Mouse (Mus musculus) CH12.LX (cell line): Measurements from ENCODE around the gene Rptor. TPM values are rescaled to one million over a fixed set of nuclear protein-coding genes. Genes with fewer than 3 reads are reported as not detected.

ENCODE experiments used
- DNase-seq: peaks from one replicate; pipeline ENCODE4 v3.0.0-alpha.2; 2013; ENCODE audit errors: extremely low read depth
- H3K27ac ChIP-seq: 2 replicates; pipeline ENCODE4 v1.5.1; 2012; ENCODE audit warnings: low read depth, mild to moderate bottlenecking, control low read depth, moderate library complexity; ENCODE audit not compliant: insufficient read depth
- H3K27me3 ChIP-seq: replicated peaks from 2 replicates; pipeline ENCODE3; 2012; ENCODE audit warnings: inconsistent platforms
- H3K36me3 ChIP-seq, 2 experiments: replicated peaks in 1 of 2; 2 replicates each; pipeline versions ENCODE3 to v1.6.1; 2012; ENCODE audit warnings: inconsistent platforms in 1 of 2, low read length in 1 of 2, mild to moderate bottlenecking in 1 of 2, mixed read lengths in 1 of 2, moderate library complexity in 1 of 2; ENCODE audit not compliant: control insufficient read depth in 1 of 2, insufficient read depth in 1 of 2
- H3K4me1 ChIP-seq, 2 experiments: 2 replicates each; pipeline ENCODE4 v1.6.1; 2012; ENCODE audit warnings: inconsistent platforms in 1 of 2, moderate library complexity in 1 of 2; ENCODE audit not compliant: insufficient read depth in 2 of 2, control insufficient read depth in 1 of 2
- H3K4me2 ChIP-seq: 2 replicates; pipeline ENCODE4 v1.6.1; 2012; ENCODE audit warnings: low read depth, mild to moderate bottlenecking, control low read depth; ENCODE audit not compliant: poor library complexity, insufficient read depth, severe bottlenecking
- H3K4me3 ChIP-seq, 3 experiments: fragments of 150-350 bp in 1 of 3; sonication (generic) in 1 of 3; replicated peaks in 1 of 3; 2 replicates each; pipeline versions ENCODE3 to v1.5.1; 2011 to 2012; ENCODE audit warnings: low read depth in 2 of 3, low read length in 2 of 3, mild to moderate bottlenecking in 2 of 3, moderate library complexity in 2 of 3, control low read depth in 1 of 3, improper control_type of control experiment in 1 of 3, inconsistent platforms in 1 of 3, mixed read lengths in 1 of 3; ENCODE audit not compliant: poor library complexity in 1 of 3
- H3K79me2 ChIP-seq: replicated peaks from 2 replicates; pipeline ENCODE4 v1.6.1; 2012; ENCODE audit warnings: mild to moderate bottlenecking, moderate library complexity; ENCODE audit not compliant: control insufficient read depth, poor library complexity, insufficient read depth, severe bottlenecking; ENCODE audit errors: extremely low read depth
- H3K9ac ChIP-seq: 2 replicates; pipeline ENCODE4 v1.6.1; 2012; ENCODE audit warnings: low read depth, mild to moderate bottlenecking, control low read depth, moderate library complexity; ENCODE audit not compliant: insufficient read depth
- H3K9me3 ChIP-seq: replicated peaks from 2 replicates; pipeline ENCODE3; 2012; ENCODE audit warnings: low read length, inconsistent platforms, mixed read lengths
- BHLHE40 ChIP-seq: IDR thresholded peaks from 2 replicates; pipeline ENCODE4 v1.6.1; 2011; ENCODE audit warnings: mild to moderate bottlenecking, low read depth, low read length, improper control_type of control experiment
- EP300 ChIP-seq: IDR thresholded peaks from 2 replicates; pipeline ENCODE4 v1.6.1; 2011; ENCODE audit warnings: low read length, improper control_type of control experiment
- ETS1 ChIP-seq: conservative IDR thresholded peaks from 2 replicates; pipeline ENCODE4 v1.6.1; 2012; ENCODE audit warnings: low read depth, mild to moderate bottlenecking, inconsistent platforms, low read length, improper control_type of control experiment, moderate library complexity
- GABPA ChIP-seq: IDR thresholded peaks from 2 replicates; pipeline ENCODE4 v1.6.1; 2012; ENCODE audit warnings: low read depth, low read length, improper control_type of control experiment, inconsistent platforms; ENCODE audit not compliant: insufficient replicate concordance
- JUN ChIP-seq: IDR thresholded peaks from 2 replicates; pipeline ENCODE4 v1.6.1; 2011; ENCODE audit warnings: low read depth, mild to moderate bottlenecking, low read length, improper control_type of control experiment, moderate library complexity; ENCODE audit not compliant: insufficient read depth
- MAFK ChIP-seq: IDR thresholded peaks from 2 replicates; pipeline ENCODE4 v1.6.1; 2011; ENCODE audit warnings: low read length, improper control_type of control experiment; ENCODE audit not compliant: insufficient replicate concordance
- MAX ChIP-seq: IDR thresholded peaks from 2 replicates; pipeline ENCODE4 v1.6.1; 2011; ENCODE audit warnings: low read length, improper control_type of control experiment
- MAZ ChIP-seq: IDR thresholded peaks from 2 replicates; pipeline ENCODE4 v1.6.1; 2012; ENCODE audit warnings: low read depth, mild to moderate bottlenecking, inconsistent platforms, low read length, improper control_type of control experiment, moderate library complexity
- MEF2A ChIP-seq: IDR thresholded peaks from 2 replicates; pipeline ENCODE4 v1.6.1; 2014; ENCODE audit warnings: low read depth, mild to moderate bottlenecking, inconsistent platforms, low read length, improper control_type of control experiment, borderline replicate concordance
- PAX5 ChIP-seq: IDR thresholded peaks from 2 replicates; pipeline ENCODE4 v1.6.1; 2012; ENCODE audit warnings: low read length, inconsistent platforms, mixed read lengths
- RAD21 ChIP-seq: IDR thresholded peaks from 2 replicates; pipeline ENCODE4 v1.6.1; 2011; ENCODE audit warnings: low read depth, mild to moderate bottlenecking, low read length, improper control_type of control experiment, moderate library complexity
- RCOR1 ChIP-seq: conservative IDR thresholded peaks from 2 replicates; pipeline ENCODE4 v1.6.1; 2012; ENCODE audit warnings: low read depth, mild to moderate bottlenecking, inconsistent platforms, low read length, improper control_type of control experiment
- SIN3A ChIP-seq: IDR thresholded peaks from 2 replicates; pipeline ENCODE4 v1.6.1; 2012; ENCODE audit warnings: low read length, improper control_type of control experiment, inconsistent platforms
- SMC3 ChIP-seq: IDR thresholded peaks from 2 replicates; pipeline ENCODE4 v1.6.1; 2011; ENCODE audit warnings: low read depth, low read length, improper control_type of control experiment
- TBP ChIP-seq: conservative IDR thresholded peaks from 2 replicates; pipeline ENCODE4 v1.6.1; 2011; ENCODE audit warnings: low read depth, low read length, improper control_type of control experiment
- USF1 ChIP-seq: IDR thresholded peaks from 2 replicates; pipeline ENCODE4 v1.6.1; 2014; ENCODE audit warnings: low read depth, mild to moderate bottlenecking, inconsistent platforms, low read length, improper control_type of control experiment
- USF2 ChIP-seq: conservative IDR thresholded peaks from 2 replicates; pipeline ENCODE4 v1.6.1; 2011; ENCODE audit warnings: low read depth, low read length, improper control_type of control experiment
- ZC3H11A ChIP-seq: IDR thresholded peaks from 2 replicates; pipeline ENCODE4 v1.6.1; 2012; ENCODE audit warnings: low read depth, mild to moderate bottlenecking, inconsistent platforms, low read length, improper control_type of control experiment
- ZKSCAN1 ChIP-seq: IDR thresholded peaks from 2 replicates; pipeline ENCODE4 v1.6.1; 2012; ENCODE audit warnings: low read depth, inconsistent platforms, low read length, improper control_type of control experiment, borderline replicate concordance
- ZMIZ1 ChIP-seq: IDR thresholded peaks from 2 replicates; pipeline ENCODE4 v1.6.1; 2012; ENCODE audit warnings: low read depth, mild to moderate bottlenecking, inconsistent platforms, low read length, improper control_type of control experiment
- ZNF384 ChIP-seq: IDR thresholded peaks from 2 replicates; pipeline ENCODE4 v1.6.1; 2012; ENCODE audit warnings: low read depth, low read length, improper control_type of control experiment, inconsistent platforms
- dilution Hi-C: fragments of 300-500 bp; cut with MboI; formaldehyde crosslinking; loops from 2 replicates; pipeline ENCODE4 v1.14.3; 2020; ENCODE audit warnings: low sequenced_read_pairs; ENCODE audit not compliant: extremely low pct_unique_long_range_greater_than_20kb, extremely low pct_ligation_motif_present
- in situ Hi-C: fragments of 300-500 bp; cut with MboI; formaldehyde crosslinking; loops from 3 replicates; pipeline ENCODE4 v1.14.3; 2019; ENCODE audit warnings: low sequenced_read_pairs, low pct_ligation_motif_present, low pct_unique_long_range_greater_than_20kb, mixed read lengths
- polyA plus RNA-seq: library from polyadenylated mRNA; unstranded; fragments of >175 nt; gene quantifications from 2 replicates; pipeline ENCODE4 v1.2.1, GENCODE M21; 2012; ENCODE audit warnings: low read depth; ENCODE audit not compliant: insufficient read length
- total RNA-seq, 2 experiments: library from RNA; depleted of rRNA; stranded (reverse); fragments of 300-350 nt in 1 of 2; fragments of >200 nt in 1 of 2; gene quantifications; 2 replicates each; pipeline ENCODE4 v1.2.3; 2012 to 2014

The Rptor gene
- total and polyA plus RNA-seq, 3 experiments = 10.3 to 33.1 (median 26.7) TPM

DNA sequence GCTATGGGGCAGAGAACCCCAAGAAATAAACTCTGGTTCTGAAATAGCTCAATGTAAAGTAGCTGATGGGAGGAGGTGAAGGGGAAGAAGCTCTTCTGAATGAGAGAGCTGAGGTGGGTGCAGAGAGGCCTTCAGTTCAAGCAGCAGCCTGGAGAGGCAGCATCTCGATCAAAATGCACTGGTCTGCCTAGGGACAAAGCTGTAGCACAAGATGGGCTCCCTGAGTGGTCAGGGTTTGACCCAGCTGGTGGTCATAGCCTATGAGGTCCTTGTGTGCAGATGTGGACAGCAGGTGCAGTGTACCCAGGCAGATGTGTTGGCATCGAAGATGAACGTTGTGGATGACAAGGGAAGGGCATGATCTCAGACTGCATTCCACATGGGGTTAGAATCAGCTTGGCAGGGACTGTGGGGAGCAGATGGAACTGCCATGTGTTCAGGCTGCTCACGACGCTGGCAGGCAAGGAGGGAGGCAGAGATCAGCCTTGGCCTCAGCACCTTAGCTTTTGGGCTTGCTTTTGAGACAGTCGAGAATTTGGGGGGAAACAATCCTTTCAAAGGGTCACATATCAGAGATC lies 221.5 kb downstream of the Rptor start:
- no peaks in the 10 kb centered on the region for H3K9me3 ChIP-seq
- in situ Hi-C loops (no loop called here), dilution Hi-C loops (no loop called here)
- H3K4me3 ChIP-seq = no peak overlapping the region
- H3K9ac ChIP-seq = no peak overlapping the region
- no peak for DNase-seq
- no peaks in the 10 kb centered on the region for H3K79me2 ChIP-seq
- TF ChIP-seq BHLHE40 = no peak
- TF ChIP-seq EP300 = no peak
- TF ChIP-seq RCOR1 = no peak
- no peak for TF ChIP-seq ZC3H11A
- TF ChIP-seq SMC3 = no peak
- no peak for TF ChIP-seq ZNF384
- TF ChIP-seq ZMIZ1 = no peak
- TF ChIP-seq MAFK = no peak
- 0 out of 4 replicates have a peak, but pooled peaks cover 0 to 5% of the 10 kb centered on the region in 2 experiments for H3K4me1 ChIP-seq
- H3K27ac ChIP-seq = no peak overlapping the region
- peaks cover 43 to 91% of the 10 kb centered on the region in 2 experiments for H3K36me3 ChIP-seq
- H3K27me3 ChIP-seq = no peaks in the 10 kb centered on the region
- no peak overlapping the region for H3K4me2 ChIP-seq

DNA sequence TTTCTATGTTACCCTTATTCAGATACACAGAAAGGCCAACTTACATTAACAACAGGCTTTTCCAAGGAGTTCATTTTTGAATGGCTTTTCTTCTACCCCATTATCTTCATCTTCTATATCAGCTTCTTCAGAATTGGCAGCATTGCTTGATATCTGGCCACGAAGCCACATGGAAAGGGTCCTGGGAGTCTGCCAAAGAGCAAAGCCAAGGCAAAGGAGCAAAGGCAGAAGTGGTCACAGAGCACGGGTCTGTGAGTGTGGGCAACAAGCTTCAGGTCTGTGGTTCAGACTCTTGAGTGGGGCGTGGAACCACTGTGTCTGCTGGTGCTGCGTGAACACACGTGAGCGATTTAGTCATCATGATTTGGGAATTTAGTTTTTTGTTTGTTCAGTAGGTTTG lies 223.1 kb downstream of the Rptor start:
- peaks cover 41 to 94% of the 10 kb centered on the region in 2 experiments for H3K36me3 ChIP-seq
- H3K9me3 ChIP-seq = no peaks in the 10 kb centered on the region
- H3K79me2 ChIP-seq = no peaks in the 10 kb centered on the region
- H3K4me3 ChIP-seq = no peak overlapping the region
- DNase-seq = no peak
- H3K4me2 ChIP-seq = no peak overlapping the region
- 0 out of 4 replicates have a peak, but pooled peaks cover 0 to 5% of the 10 kb centered on the region in 2 experiments for H3K4me1 ChIP-seq
- no peak overlapping the region for H3K9ac ChIP-seq
- TF ChIP-seq BHLHE40 = no peak
- TF ChIP-seq MAZ = no peak
- TF ChIP-seq TBP = no peak
- no peak overlapping the region for H3K27ac ChIP-seq
- dilution Hi-C loops (no loop called here), in situ Hi-C loops (no loop called here)
- H3K27me3 ChIP-seq = no peaks in the 10 kb centered on the region

DNA sequence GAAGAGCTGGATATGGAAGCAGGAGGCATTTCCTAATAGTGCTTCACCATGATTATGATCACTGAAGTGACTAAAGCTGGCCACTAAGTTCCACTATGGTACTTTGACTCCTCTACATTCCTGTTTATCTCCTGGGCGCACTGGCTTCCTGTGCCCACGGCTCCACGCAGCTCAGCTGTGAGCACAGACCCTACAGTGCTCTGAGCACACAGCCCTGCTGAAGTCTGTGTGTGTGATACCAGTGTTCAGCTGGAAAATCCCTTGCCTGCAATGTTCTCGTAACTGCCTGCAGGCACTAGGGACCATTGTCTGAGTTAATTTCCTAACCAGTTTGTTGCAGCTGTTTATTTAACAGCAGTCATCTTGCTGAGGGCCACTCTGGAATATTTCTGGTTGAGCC lies 223.5 kb downstream of the Rptor start:
- DNase-seq = no peak
- no peaks in the 10 kb centered on the region for H3K9me3 ChIP-seq
- H3K4me2 ChIP-seq = no peak overlapping the region
- TF ChIP-seq ETS1 = no peak
- no peak for TF ChIP-seq SIN3A
- no peak for TF ChIP-seq ZNF384
- TF ChIP-seq JUN = no peak
- no peak for TF ChIP-seq RAD21
- no peak for TF ChIP-seq GABPA
- TF ChIP-seq USF1 = no peak
- no peak for TF ChIP-seq MAX
- TF ChIP-seq ZC3H11A = no peak
- TF ChIP-seq ZKSCAN1 = no peak
- TF ChIP-seq USF2 = no peak
- TF ChIP-seq MEF2A = no peak
- no peak for TF ChIP-seq PAX5
- no peak overlapping the region for H3K27ac ChIP-seq
- no peaks in the 10 kb centered on the region for H3K27me3 ChIP-seq
- H3K4me1 ChIP-seq = 0 out of 4 replicates have a peak, but pooled peaks cover 0 to under 1% of the 10 kb centered on the region in 2 experiments
- in situ Hi-C loops = no loop called here
- dilution Hi-C loops = no loop called here
- peaks cover 38 to 94% of the 10 kb centered on the region in 2 experiments for H3K36me3 ChIP-seq
- H3K9ac ChIP-seq = no peak overlapping the region
- H3K79me2 ChIP-seq = no peaks in the 10 kb centered on the region
- H3K4me3 ChIP-seq = no peak overlapping the region
